Mouse (Mus musculus) forebrain, embryonic 16.5 days (tissue): Measurements from ENCODE around the gene Mrpl55. TPM values are rescaled to one million over a fixed set of nuclear protein-coding genes. Genes with fewer than 3 reads are reported as not detected.
"Not testable (repeated sequence)": the region's sequence is repeated elsewhere in the genome, so short reads cannot be mapped to it uniquely, and the experiment has no call there.

Source experiments
- ATAC-seq: fragments of 200-750 bp; cut with Nextera tagmentation; 2 replicates; pipeline ENCODE4 v1.8.0; 2017; ENCODE audit warnings: mild to moderate bottlenecking, moderate library complexity
- H3K27ac ChIP-seq: fragments of 300-500 bp; sonication (generic); 2 replicates; pipeline ENCODE4 v1.5.1; 2014; ENCODE audit warnings: low read length, control low read depth
- H3K27me3 ChIP-seq: fragments of 300-500 bp; sonication (generic); replicated peaks from 2 replicates; pipeline ENCODE4 v1.6.1; 2014; ENCODE audit warnings: low read length; ENCODE audit not compliant: control insufficient read depth, insufficient read depth
- H3K36me3 ChIP-seq: fragments of 300-500 bp; sonication (generic); 2 replicates; pipeline ENCODE4 v1.6.1; 2014; ENCODE audit not compliant: control insufficient read depth, insufficient read depth
- H3K4me1 ChIP-seq: fragments of 300-500 bp; sonication (generic); replicated peaks from 2 replicates; pipeline ENCODE4 v1.6.1; 2014; ENCODE audit warnings: low read length; ENCODE audit not compliant: control insufficient read depth, insufficient read depth
- H3K4me2 ChIP-seq: fragments of 300-500 bp; sonication (generic); 2 replicates; pipeline ENCODE4 v1.6.1; 2014; ENCODE audit warnings: mild to moderate bottlenecking, low read length, control low read depth
- H3K4me3 ChIP-seq: fragments of 300-500 bp; sonication (generic); replicated peaks from 2 replicates; pipeline ENCODE4 v1.5.1; 2014; ENCODE audit warnings: mild to moderate bottlenecking, low read length, control low read depth
- H3K9ac ChIP-seq: fragments of 300-500 bp; sonication (generic); replicated peaks from 2 replicates; pipeline ENCODE4 v1.6.1; 2014; ENCODE audit warnings: low read depth, low read length, control low read depth
- H3K9me3 ChIP-seq: fragments of 300-500 bp; sonication (generic); 2 replicates; pipeline ENCODE4 v1.6.1; 2016; ENCODE audit warnings: low read length; ENCODE audit not compliant: control insufficient read depth
- WGBS: fragments of 180-500 bp; shearing (Covaris S2); extraction: QIAGEN DNeasy Blood & Tissue Kit; methylation state at CpG from one replicate; pipeline ENCODE4 v1.1.7; 2014; 5-methylcytosine and 5-hydroxymethylcytosine counted together
- polyA plus RNA-seq: library from polyadenylated mRNA; unstranded; fragments of >200 nt; fragmentation: Nextera tagmentation; extraction: Ambion mirVana; gene quantifications from 2 replicates; pipeline ENCODE4 v1.2.1, GENCODE M21; 2015

Mrpl55 gene
- polyA plus RNA-seq, 1 experiment from 2014 or later, result 95.9 TPM

DNA sequence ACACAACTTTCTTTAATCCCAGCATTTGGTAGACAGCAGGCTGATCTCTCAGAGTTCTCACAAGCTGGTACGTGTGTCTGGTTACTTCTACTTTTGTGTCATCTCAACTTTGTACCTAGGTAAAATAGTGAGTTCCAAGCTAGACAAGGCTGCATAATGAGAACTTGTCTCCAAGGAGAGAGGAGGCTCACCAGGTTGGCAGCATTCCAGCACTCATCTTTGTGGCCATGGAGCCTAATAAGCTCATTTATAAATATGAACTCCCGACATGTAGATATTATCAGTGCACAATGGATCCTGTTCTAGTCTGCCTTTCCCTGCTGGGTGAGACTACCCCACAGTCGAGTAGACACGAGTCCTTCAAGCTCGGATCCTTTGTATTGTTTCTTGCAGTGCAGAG lies 7.3 kb downstream of the Mrpl55 start:
- Histone ChIP-seq H3K4me3 (no peak overlapping the region), H3K9ac (no peak overlapping the region), H3K36me3 (peaks cover 21% of the 10 kb centered on the region), H3K27me3 (no peaks in the 10 kb centered on the region), H3K4me2 (no peak overlapping the region; the same call in 1 of the 2 replicates), H3K4me1 (peaks cover 23% of the 10 kb centered on the region), H3K27ac (peak overlapping the region; percentile 18; the same call in 1 of the 2 replicates), H3K9me3 (no peaks in the 10 kb centered on the region)
- ATAC-seq, result no peak
- 56% methylated on average over 5 of the region's 5 CpGs for whole genome bisulfite sequencing

DNA sequence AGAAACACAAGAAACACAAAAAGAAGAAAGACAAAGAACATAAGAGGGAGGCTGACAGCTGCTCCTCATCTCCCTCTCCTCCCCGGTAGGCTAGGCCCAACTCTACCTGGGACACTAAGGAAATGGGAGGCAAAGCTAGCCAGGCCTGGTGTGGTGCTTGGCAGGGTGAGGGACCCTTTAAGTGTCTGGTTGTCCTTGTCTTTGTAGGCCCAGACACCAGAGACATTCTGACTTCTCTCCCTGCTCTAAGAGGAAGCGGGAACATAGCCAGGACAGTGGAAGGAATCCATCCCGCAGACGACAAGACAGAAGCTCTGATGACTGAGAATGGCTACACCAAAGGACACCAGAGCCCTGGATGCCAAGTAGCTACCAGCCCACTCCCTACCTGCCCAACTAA lies 7.7 kb downstream of the Mrpl55 start:
- Histone ChIP-seq H3K9ac (no peak overlapping the region), H3K36me3 (peaks cover 21% of the 10 kb centered on the region), H3K9me3 (no peaks in the 10 kb centered on the region), H3K27ac (no peak overlapping the region), H3K4me2 (no peak overlapping the region), H3K4me1 (peaks cover 23% of the 10 kb centered on the region), H3K27me3 (no peaks in the 10 kb centered on the region), H3K4me3 (no peak overlapping the region)
- ATAC-seq, result no peak
- WGBS, result 88% methylated on average over 4 of the region's 4 CpGs

DNA sequence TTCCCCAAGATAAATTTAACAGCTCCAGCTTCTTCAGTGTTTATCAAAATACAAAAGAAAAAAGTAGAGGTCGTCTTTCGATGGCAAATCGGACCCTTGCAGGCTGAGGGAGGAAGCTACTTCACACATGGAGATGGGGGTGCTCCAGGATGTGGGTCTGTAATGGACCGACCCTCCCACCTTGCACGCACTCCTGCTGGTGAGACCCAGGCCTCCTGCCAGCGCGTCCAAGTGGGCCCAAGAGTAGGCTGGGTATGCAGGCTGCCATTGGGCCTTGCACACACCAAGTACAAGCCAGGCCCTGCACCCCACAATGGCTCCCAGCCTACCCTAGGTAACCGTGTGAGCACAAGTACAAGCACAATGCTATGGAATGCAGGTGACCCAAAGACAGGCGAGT lies 9.3 kb downstream of the Mrpl55 start:
- not testable (repeated sequence) for H3K4me3 ChIP-seq, H3K27ac ChIP-seq, H3K4me2 ChIP-seq, H3K9me3 ChIP-seq, H3K9ac ChIP-seq, H3K27me3 ChIP-seq, ATAC-seq
- Histone ChIP-seq H3K36me3 (peaks cover 16% of the 10 kb centered on the region), H3K4me1 (peaks cover 23% of the 10 kb centered on the region)
- WGBS, result 88% methylated on average over 9 of the region's 9 CpGs

DNA sequence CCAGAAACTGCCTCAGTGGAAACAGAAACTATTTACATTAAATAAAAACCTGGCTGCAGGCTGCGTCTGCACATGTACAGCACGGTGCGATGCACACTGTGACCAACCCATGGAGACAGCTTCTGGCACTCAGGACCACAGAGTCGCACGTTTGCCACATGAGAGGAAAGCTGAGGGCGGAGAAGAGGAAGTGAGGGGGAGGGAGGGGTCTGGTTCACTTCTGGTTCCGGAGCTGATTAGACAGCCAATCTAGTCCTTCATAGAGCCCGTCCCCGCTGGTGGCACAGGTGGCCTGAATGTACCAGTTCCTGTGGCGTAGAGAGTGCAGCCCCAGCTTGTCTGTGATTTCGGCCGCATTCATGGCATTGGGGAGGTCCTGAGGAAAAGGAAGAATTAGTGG lies 10.0 kb downstream of the Mrpl55 start:
- peaks cover 16% of the 10 kb centered on the region for H3K36me3 ChIP-seq
- H3K9ac ChIP-seq, H3K4me2 ChIP-seq, H3K27me3 ChIP-seq, H3K9me3 ChIP-seq, H3K27ac ChIP-seq, H3K4me3 ChIP-seq, ATAC-seq: not testable (repeated sequence)
- peaks cover 27% of the 10 kb centered on the region for H3K4me1 ChIP-seq
- WGBS, result 90% methylated on average over 12 of the region's 12 CpGs

DNA sequence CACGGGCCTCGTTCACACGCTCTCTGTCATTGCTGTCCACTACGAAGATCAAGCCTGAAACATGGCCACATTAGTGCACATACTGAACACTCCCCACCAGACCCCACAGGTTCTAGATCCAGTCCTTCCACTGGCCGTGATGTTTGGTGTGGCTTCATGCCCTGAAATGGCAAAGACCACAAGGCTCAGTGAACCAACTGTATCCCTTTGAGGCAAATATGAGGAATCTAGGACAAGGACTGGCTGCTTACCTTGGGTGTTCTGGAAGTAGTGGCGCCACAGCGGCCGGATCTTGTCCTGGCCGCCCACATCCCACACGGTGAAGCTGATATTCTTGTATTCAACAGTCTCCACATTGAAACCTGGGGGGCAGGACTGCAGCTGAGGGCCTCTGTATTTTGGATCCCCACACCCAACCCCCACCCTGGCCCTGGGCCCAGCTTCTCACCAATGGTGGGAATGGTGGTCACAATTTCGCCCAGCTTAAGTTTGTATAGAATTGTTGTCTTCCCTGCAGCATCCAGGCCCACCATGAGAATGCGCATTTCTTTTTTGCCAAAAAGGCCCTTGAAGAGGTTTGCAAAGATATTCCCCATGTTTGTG lies 10.7 kb downstream of the Mrpl55 start:
- Histone ChIP-seq H3K4me3 (no peak overlapping the region), H3K36me3 (peaks cover 16% of the 10 kb centered on the region), H3K9me3 (no peaks in the 10 kb centered on the region), H3K27me3 (no peaks in the 10 kb centered on the region), H3K27ac (no peak overlapping the region), H3K4me1 (peaks cover 22% of the 10 kb centered on the region), H3K9ac (no peak overlapping the region), H3K4me2 (no peak overlapping the region)
- ATAC-seq, result no peak
- 89% methylated on average over 12 of the region's 12 CpGs for WGBS

DNA sequence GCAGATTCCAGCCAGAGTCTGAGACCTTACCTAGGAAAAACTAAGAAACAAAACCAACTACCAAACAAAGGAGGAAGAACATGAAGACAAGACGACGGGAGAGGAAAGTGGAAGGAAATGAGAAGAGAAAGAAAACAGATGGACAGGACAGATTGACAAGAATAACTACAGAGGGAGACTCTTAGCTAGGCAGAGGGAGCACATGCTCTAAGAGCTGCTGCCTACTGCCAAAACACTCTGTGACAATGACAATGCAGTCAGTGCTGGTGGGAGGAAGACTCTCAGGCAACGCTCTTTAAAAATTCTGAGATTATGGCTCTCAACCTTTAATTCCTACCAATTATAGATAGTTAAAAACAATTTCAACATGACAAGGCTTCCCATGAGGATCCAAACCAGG lies 14.7 kb downstream of the Mrpl55 start:
- Histone ChIP-seq H3K9me3 (no peaks in the 10 kb centered on the region), H3K27ac (peak overlapping the region; percentile 5), H3K36me3 (peaks cover 8% of the 10 kb centered on the region; the same call in 1 of the 2 replicates), H3K27me3 (no peaks in the 10 kb centered on the region), H3K4me2 (no peak overlapping the region), H3K9ac (no peak overlapping the region), H3K4me1 (peaks cover 5% of the 10 kb centered on the region), H3K4me3 (no peak overlapping the region)
- WGBS, result 67% methylated on average over 3 of the region's 3 CpGs
- ATAC-seq, result peak; percentile 79

DNA sequence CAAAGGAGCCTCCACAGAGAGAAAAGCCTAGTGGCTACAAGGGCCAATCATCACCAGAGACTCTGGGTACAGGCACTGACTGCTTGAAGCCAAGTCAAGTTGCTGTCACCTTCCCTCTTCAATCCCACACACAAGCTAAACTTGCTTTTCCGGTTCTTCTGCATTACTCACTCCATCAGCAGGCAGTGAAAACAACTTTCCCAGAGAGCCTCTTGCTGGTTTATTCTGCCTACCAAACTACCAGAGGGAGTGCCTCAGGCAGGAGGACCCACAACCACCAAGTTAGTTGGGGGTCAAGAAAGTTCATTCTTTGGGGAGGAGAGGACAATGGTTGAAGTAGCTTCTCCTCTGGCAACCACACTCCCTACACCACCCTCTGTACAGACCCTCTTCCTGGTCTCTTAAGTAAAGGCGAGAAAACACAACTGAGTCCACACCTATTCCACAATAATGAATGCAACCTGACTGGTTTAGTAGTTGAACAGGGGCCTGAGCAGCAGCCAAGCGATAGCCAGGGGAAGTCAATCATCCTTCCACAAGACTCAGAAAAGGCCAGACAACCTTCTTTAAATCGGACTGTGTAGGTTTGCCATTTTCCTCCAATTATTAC lies 16.2 kb downstream of the Mrpl55 start:
- ATAC-seq, result no peak
- no peak overlapping the region for H3K4me2 ChIP-seq
- H3K27ac ChIP-seq, result no peak overlapping the region
- H3K27me3 ChIP-seq, result no peaks in the 10 kb centered on the region
- WGBS, result 91% methylated on average over 4 of the region's 4 CpGs
- peaks cover 4% of the 10 kb centered on the region; the same call in 1 of the 2 replicates for H3K36me3 ChIP-seq
- no peak overlapping the region for H3K9ac ChIP-seq
- H3K9me3 ChIP-seq, result no peaks in the 10 kb centered on the region
- peaks cover 5% of the 10 kb centered on the region for H3K4me1 ChIP-seq
- no peak overlapping the region for H3K4me3 ChIP-seq

DNA sequence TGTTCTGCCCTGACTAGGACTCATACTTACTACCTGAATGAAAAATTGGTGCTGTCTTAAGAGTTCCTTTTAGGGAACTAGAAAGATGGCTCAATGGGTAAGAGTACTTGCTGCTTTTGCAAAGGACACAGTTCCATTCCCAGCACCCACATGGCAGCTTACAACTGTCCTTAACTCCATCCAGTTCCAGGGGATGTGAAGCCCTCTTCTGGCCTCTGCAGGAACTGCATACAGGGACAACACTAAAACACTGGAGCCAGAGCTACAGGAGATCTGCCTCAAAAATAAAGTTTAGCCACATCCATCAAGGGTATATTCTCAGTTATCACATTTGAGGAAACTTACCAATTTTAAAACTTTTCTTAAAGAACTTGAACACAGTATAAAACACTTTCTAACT lies 16.8 kb downstream of the Mrpl55 start:
- no peaks in the 10 kb centered on the region for H3K9me3 ChIP-seq
- no peak overlapping the region for H3K27ac ChIP-seq
- peaks cover 4% of the 10 kb centered on the region; the same call in 1 of the 2 replicates for H3K36me3 ChIP-seq
- H3K4me3 ChIP-seq, result no peak overlapping the region
- H3K9ac ChIP-seq, result no peak overlapping the region
- H3K4me2 ChIP-seq, result no peak overlapping the region
- ATAC-seq, result no peak
- no peaks in the 10 kb centered on the region for H3K27me3 ChIP-seq
- peaks cover 5% of the 10 kb centered on the region for H3K4me1 ChIP-seq

DNA sequence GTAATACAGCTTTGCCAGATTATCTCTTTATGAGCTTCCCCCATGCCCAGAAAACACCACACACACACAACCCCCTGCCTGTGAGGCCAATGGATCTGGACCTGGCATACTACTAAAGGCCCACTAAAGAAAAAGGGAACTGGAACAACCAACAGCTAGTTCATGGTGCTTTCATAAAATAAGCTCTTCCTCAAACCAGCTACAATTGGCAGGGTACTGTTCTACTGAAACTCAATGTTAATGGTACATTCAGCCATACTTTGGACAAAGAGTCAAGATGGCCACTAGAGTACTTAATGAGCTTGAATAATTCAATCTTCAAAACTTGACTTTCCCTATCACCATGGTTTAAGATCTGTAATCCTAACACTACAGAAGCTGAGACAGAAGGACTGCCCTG lies 19.3 kb downstream of the Mrpl55 start:
- no peaks in the 10 kb centered on the region for H3K9me3 ChIP-seq
- H3K27me3 ChIP-seq, result no peaks in the 10 kb centered on the region
- no peak overlapping the region for H3K27ac ChIP-seq
- peaks cover 23% of the 10 kb centered on the region for H3K4me1 ChIP-seq
- no peak overlapping the region for H3K4me2 ChIP-seq
- ATAC-seq, result no peak
- peaks cover 2% of the 10 kb centered on the region; the same call in 1 of the 2 replicates for H3K36me3 ChIP-seq
- H3K4me3 ChIP-seq, result no peak overlapping the region
- H3K9ac ChIP-seq, result no peak overlapping the region
